Mouse (Mus musculus) forebrain, embryonic 13.5 days (tissue): ENCODE measurements at regions not wholly inside any gene's neighbourhood (a gene's known extent, or its start where the extent isn't known, plus 50 kb on each side); places are given as distances from the start of the nearest gene placed in this dataset.
A peak's percentile ranks its signal among the peaks of the same experiment; 100 is the strongest.

Experiments used
- ATAC-seq: fragments of 200-750 bp; cut with Nextera tagmentation; 2 replicates; pipeline ENCODE4 v1.8.0; 2017
- H3K27ac ChIP-seq: fragments of 300-500 bp; sonication (generic); 2 replicates; pipeline ENCODE4 v1.5.1; 2015; ENCODE audit warnings: inconsistent platforms, mild to moderate bottlenecking, moderate library complexity
- H3K27me3 ChIP-seq: fragments of 300-500 bp; sonication (generic); 2 replicates; pipeline ENCODE4 v1.6.1; 2015; ENCODE audit warnings: mild to moderate bottlenecking, inconsistent platforms
- H3K36me3 ChIP-seq: fragments of 300-500 bp; sonication (generic); 2 replicates; pipeline ENCODE4 v1.6.1; 2015; ENCODE audit warnings: mild to moderate bottlenecking, inconsistent platforms; ENCODE audit not compliant: poor library complexity, severe bottlenecking
- H3K4me1 ChIP-seq: fragments of 300-500 bp; sonication (generic); 2 replicates; pipeline ENCODE4 v1.6.1; 2015; ENCODE audit warnings: inconsistent platforms
- H3K4me2 ChIP-seq: fragments of 300-500 bp; sonication (generic); 2 replicates; pipeline ENCODE4 v1.6.1; 2015; ENCODE audit warnings: inconsistent platforms, mild to moderate bottlenecking, moderate library complexity
- H3K4me3 ChIP-seq: fragments of 300-500 bp; sonication (generic); 2 replicates; pipeline ENCODE4 v1.5.1; 2015; ENCODE audit warnings: mild to moderate bottlenecking, inconsistent platforms
- H3K9ac ChIP-seq: fragments of 300-500 bp; sonication (generic); 2 replicates; pipeline ENCODE4 v1.6.1; 2015; ENCODE audit warnings: mild to moderate bottlenecking, inconsistent platforms
- H3K9me3 ChIP-seq: fragments of 300-500 bp; sonication (generic); replicated peaks from 2 replicates; pipeline ENCODE4 v1.6.1; 2016; ENCODE audit warnings: inconsistent platforms
- WGBS: fragments of 180-500 bp; shearing (Covaris S2); methylation state at CpG from one replicate; pipeline ENCODE4 v1.1.7; 2015; 5-methylcytosine and 5-hydroxymethylcytosine counted together

GRCm38 (mm10) chr15:14000952-14001351 is 827.5 kb upstream of the Cdh6 start:
- no peaks in the 10 kb centered on the region for H3K36me3 ChIP-seq
- no peak overlapping the region for H3K9ac ChIP-seq
- H3K4me2 ChIP-seq: no peak overlapping the region
- no peaks in the 10 kb centered on the region for H3K9me3 ChIP-seq
- peak; percentile 73 for ATAC-seq
- H3K27me3 ChIP-seq: no peaks in the 10 kb centered on the region
- no peak overlapping the region for H3K27ac ChIP-seq
- no peaks in the 10 kb centered on the region for H3K4me1 ChIP-seq
- H3K4me3 ChIP-seq: no peak overlapping the region

- H3K4me2 ChIP-seq: no peak overlapping the region
- ATAC-seq: peak; percentile 86
- no peaks in the 10 kb centered on the region for H3K36me3 ChIP-seq
- H3K27ac ChIP-seq: no peak overlapping the region
- WGBS: 36% methylated on average over 3 of the region's 3 CpGs
- no peaks in the 10 kb centered on the region for H3K9me3 ChIP-seq
- peaks cover 10% of the 10 kb centered on the region for H3K4me1 ChIP-seq
- no peak overlapping the region for H3K4me3 ChIP-seq
- no peaks in the 10 kb centered on the region for H3K27me3 ChIP-seq
- no peak overlapping the region for H3K9ac ChIP-seq
Measured at GRCm38 (mm10) chr15:13989768-13990167, 816.3 kb upstream of the Cdh6 start.

GRCm38 (mm10) chr15:13988919-13989510 is 815.5 kb upstream of the Cdh6 start:
- peak; percentile 57 for ATAC-seq
- Histone ChIP-seq H3K36me3 (no peaks in the 10 kb centered on the region), H3K9ac (no peak overlapping the region), H3K27me3 (no peaks in the 10 kb centered on the region), H3K4me2 (no peak overlapping the region), H3K4me1 (peaks cover 10% of the 10 kb centered on the region), H3K27ac (0 out of 2 replicates have a peak overlapping the region, but pooled peaks have one; percentile 19), H3K9me3 (no peaks in the 10 kb centered on the region), H3K4me3 (no peak overlapping the region)
- WGBS: 68% methylated on average over 8 of the region's 8 CpGs

GRCm38 (mm10) chr15:13969811-13970210 is 796.3 kb upstream of the Cdh6 start:
- Histone ChIP-seq H3K4me3 (no peak overlapping the region), H3K36me3 (no peaks in the 10 kb centered on the region), H3K9ac (no peak overlapping the region), H3K27me3 (no peaks in the 10 kb centered on the region), H3K4me1 (no peaks in the 10 kb centered on the region), H3K9me3 (no peaks in the 10 kb centered on the region), H3K27ac (no peak overlapping the region), H3K4me2 (no peak overlapping the region)
- ATAC-seq: peak; percentile 89
- WGBS: 6% methylated on average over 7 of the region's 7 CpGs
